Mouse (Mus musculus) monocyte, adult 2 months (primary cell): ENCODE measurements around the gene Cyth1.
A peak's percentile ranks its signal among the peaks of the same experiment; 100 is the strongest.

ENCODE experiments used
- DNase-seq, 2 experiments: peaks; one replicate each; pipeline ENCODE4 v3.0.0; 2022; ENCODE audit warnings: low spot score in 2 of 2, low read depth in 1 of 2

The Cyth1 gene

GRCm38 (mm10) chr11:118254159-118254951 lies 6.0 kb upstream of the Cyth1 start:
- no peak for DNase-seq

- DNase-seq, result no peak
These were observed 5.2 kb upstream of the Cyth1 start for GRCm38 (mm10) chr11:118253447-118254158.

- DNase-seq, result no peak
These were observed 606 bp upstream of the Cyth1 start for GRCm38 (mm10) chr11:118249012-118249383.

GRCm38 (mm10) chr11:118247359-118248095 lies 865 bp downstream of the Cyth1 start:
- peak in 1 of 2 experiments; percentile 33 for DNase-seq

- no peak for DNase-seq
These were observed 1.7 kb downstream of the Cyth1 start for GRCm38 (mm10) chr11:118246724-118247123.

- no peak for DNase-seq
These were observed 3.3 kb downstream of the Cyth1 start for GRCm38 (mm10) chr11:118245130-118245529.

GRCm38 (mm10) chr11:118243627-118244261 lies 4.6 kb downstream of the Cyth1 start:
- no peak for DNase-seq

GRCm38 (mm10) chr11:118242506-118242905 lies 5.9 kb downstream of the Cyth1 start:
- no peak for DNase-seq

- no peak for DNase-seq
These were observed 8.0 kb downstream of the Cyth1 start for GRCm38 (mm10) chr11:118240388-118240787.

- DNase-seq, result no peak
These were observed 8.9 kb downstream of the Cyth1 start for GRCm38 (mm10) chr11:118239281-118240198.

GRCm38 (mm10) chr11:118236520-118237190 lies 11.7 kb downstream of the Cyth1 start:
- no peak for DNase-seq

- DNase-seq, result peak in 1 of 2 experiments; percentile 40
These were observed 13.5 kb downstream of the Cyth1 start for GRCm38 (mm10) chr11:118234929-118235328.

- DNase-seq, result no peak
These were observed 13.9 kb downstream of the Cyth1 start for GRCm38 (mm10) chr11:118234500-118234899.

GRCm38 (mm10) chr11:118233924-118234323 lies 14.5 kb downstream of the Cyth1 start:
- no peak for DNase-seq

GRCm38 (mm10) chr11:118232314-118232831 lies 16.0 kb downstream of the Cyth1 start:
- peak in 1 of 2 experiments; percentile 43 for DNase-seq

GRCm38 (mm10) chr11:118229941-118230340 lies 18.5 kb downstream of the Cyth1 start:
- no peak for DNase-seq

GRCm38 (mm10) chr11:118227650-118228049 lies 20.7 kb downstream of the Cyth1 start:
- no peak for DNase-seq

- no peak for DNase-seq
These were observed 21.5 kb downstream of the Cyth1 start for GRCm38 (mm10) chr11:118226850-118227249.

GRCm38 (mm10) chr11:118225862-118226261 lies 22.5 kb downstream of the Cyth1 start:
- no peak for DNase-seq
